Mouse (Mus musculus) bone marrow, adult 2 months (tissue): ENCODE measurements around the gene Reln.

ENCODE experiments used
- CTCF ChIP-seq: fragments of 200-500 bp; IDR thresholded peaks from 2 replicates; pipeline ENCODE4 v1.5.1; 2011; ENCODE audit warnings: low read length, control low read depth; ENCODE audit not compliant: control insufficient read depth, insufficient read depth
- POLR2A ChIP-seq: fragments of 200-500 bp; IDR thresholded peaks from 2 replicates; pipeline ENCODE4 v1.6.1; 2011; ENCODE audit warnings: low read depth, mild to moderate bottlenecking, control low read depth, low read length, borderline replicate concordance; ENCODE audit not compliant: control insufficient read depth

GRCm38 (mm10) chr5:21847438-21847837 is 497.1 kb downstream of the Reln start:
- TF ChIP-seq CTCF = no peak
- no peak for TF ChIP-seq POLR2A
